Mouse (Mus musculus) large intestine, adult 2 months (tissue): ENCODE data around the gene Pold3. TPM values are rescaled to one million over a fixed set of nuclear protein-coding genes. Genes with fewer than 3 reads are reported as not detected.
"Not testable (repeated sequence)": the region's sequence is repeated elsewhere in the genome, so short reads cannot be mapped to it uniquely, and the experiment has no call there.

Experiments
- DNase-seq: peaks from one replicate; pipeline ENCODE4 v3.0.0-alpha.2; 2012; ENCODE audit warnings: low read depth, low spot score
- WGBS: fragments of 180-500 bp; shearing (Covaris S2); methylation state at CpG from one replicate; pipeline ENCODE4 v1.1.7; 2018; 5-methylcytosine and 5-hydroxymethylcytosine counted together
- polyA plus RNA-seq: library from polyadenylated mRNA; depleted of rRNA; stranded (reverse); fragments of >200 nt; gene quantifications from 2 replicates; pipeline ENCODE4 v1.2.3, GENCODE M21; 2012

Gene Pold3
- polyA plus RNA-seq, 1 experiment: 8.4 TPM

DNA sequence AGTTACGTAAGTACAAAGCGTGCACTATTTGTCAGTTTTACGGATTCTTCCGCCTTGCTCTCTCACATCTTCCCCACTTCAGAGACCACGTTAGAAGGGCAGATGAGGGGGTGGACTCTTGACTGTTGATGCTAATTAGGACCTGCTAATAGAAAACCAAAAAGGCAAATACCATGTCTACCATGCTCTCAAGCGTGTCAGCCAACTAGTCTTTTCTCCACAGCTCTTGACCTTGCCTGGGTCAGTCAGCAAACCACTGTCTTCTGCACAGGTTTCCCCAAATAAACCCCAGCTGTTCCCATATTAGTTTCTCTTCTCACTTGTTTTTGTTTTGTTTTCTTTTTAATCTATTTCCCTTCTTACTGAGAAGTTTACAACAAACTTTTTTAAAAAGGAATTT, 7.1 kb downstream of the Pold3 start:
- DNase-seq: no peak
- 95% methylated on average over 6 of the region's 6 CpGs for WGBS

DNA sequence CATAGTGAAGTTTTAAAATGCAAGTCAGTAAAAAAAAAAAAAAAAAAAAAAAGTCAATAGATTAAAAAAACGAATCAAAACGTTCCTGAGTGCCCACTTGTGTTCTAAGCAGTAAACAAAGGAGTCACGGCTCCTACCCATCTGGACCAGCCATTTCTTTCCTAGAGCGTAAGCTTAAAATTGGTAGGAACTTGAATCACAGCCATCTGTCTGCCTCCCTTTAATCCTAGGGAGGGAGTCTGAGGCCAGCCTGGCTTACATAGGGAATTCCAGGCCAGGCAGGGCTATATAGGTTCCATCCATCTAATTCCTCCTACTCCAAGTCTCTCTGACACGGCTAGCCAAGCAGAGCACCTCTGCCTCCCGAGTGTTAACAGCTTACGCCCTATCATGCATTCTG, 7.5 kb downstream of the Pold3 start:
- no peak for DNase-seq
- 80% methylated on average over 7 of the region's 7 CpGs for WGBS

DNA sequence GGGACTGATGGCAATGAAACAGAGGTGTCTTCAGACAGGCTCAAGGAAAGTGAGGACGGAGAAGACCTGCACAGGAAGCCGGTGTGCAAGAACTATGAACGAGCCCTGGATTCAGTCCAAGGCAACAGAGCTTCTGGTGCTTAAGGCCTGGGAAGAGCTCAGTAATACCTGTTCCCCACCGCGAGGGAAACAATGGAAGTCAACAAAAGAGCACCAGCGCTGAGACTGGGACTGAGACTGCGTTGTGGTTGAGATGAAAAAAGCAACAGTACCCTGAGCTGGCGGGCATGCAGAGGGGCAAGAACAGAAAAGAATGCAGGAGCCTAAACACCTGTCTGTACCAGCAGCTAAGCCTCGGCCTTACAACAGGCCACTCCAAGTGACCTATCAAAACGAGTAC, 9.9 kb downstream of the Pold3 start:
- DNase-seq: no peak
- 72% methylated on average over 10 of the region's 10 CpGs for WGBS

GRCm38 (mm10) chr7:100108341-100108740, 13.0 kb downstream of the Pold3 start:
- no peak for DNase-seq
- 35% methylated on average over 3 of the region's 3 CpGs for WGBS

DNA sequence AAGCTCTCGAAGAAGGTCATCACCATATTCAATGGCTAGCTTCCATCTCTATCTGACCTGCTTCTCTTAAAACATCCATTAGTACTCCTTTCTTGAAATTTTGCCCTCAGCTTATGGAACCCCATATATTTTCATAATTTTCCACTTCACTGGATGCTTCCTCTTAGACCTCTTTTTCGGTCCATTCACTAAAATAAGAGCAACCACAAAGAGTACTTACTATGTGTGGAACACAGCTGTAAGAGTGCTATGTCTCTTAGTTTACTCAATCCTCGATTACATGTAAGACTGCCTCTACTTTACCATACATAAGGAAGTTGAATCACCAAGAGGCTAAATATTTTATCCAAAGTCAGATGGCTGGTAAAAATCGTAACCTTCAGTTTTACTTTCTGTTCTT, 16.7 kb downstream of the Pold3 start:
- no peak for DNase-seq
- 85% methylated on average over 4 of the region's 4 CpGs for WGBS

GRCm38 (mm10) chr7:100100031-100100595, 21.3 kb downstream of the Pold3 start:
- no peak for DNase-seq
- 76% methylated on average over 5 of the region's 5 CpGs for WGBS

GRCm38 (mm10) chr7:100086891-100087290, 34.5 kb downstream of the Pold3 start:
- 93% methylated on average over 5 of the region's 5 CpGs for WGBS

GRCm38 (mm10) chr7:100086159-100086755, 35.1 kb downstream of the Pold3 start:
- 96% methylated on average over 8 of the region's 8 CpGs for WGBS

More at GRCm38 (mm10) chr7:100086891-100087290, 34.5 kb downstream of the Pold3 start:
- DNase-seq: no peak

DNA sequence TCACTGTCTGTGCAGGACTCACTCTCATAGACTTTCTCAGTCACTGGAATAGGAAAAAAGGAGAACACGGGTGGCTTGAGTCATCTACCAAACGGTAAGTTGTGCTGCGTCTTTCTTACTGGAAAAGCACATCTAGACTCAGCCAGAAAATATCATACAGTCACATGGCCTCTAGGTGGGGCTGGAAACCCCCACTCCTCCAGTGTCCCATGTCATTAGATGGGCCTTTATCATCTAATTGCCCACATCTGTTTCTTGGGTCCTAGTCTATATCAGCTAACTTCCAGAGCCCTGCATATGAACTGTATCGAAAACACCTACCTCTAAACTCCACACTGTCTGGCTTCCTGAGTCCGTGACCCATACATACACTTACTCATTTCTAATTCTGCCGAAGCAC, 37.6 kb downstream of the Pold3 start:
- 88% methylated on average over 6 of the region's 6 CpGs for WGBS
- DNase-seq: no peak

More at GRCm38 (mm10) chr7:100086159-100086755, 35.1 kb downstream of the Pold3 start:
- no peak for DNase-seq

DNA sequence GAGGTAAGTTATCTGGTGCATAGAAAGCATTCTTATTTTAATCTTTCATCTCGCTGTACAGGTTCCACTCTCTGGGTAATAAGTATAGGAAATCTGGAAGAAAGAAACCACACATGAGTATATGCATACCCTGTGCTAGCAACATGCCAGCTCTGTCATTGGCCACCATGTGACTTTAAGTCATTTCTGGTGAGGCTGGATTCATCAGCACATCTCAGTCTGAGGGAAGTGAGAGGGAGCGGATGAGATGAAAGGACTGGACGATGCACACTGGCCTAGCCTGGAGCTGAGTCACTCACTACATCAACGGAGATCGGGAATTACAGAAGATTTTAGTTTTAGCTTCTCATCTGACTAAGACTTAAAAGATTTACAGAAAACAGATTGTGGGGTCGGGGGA, 38.5 kb downstream of the Pold3 start:
- no peak for DNase-seq
- 88% methylated on average over 6 of the region's 6 CpGs for WGBS

- DNase-seq: no peak
- WGBS: 72% methylated on average over 12 of the region's 12 CpGs
Observed at GRCm38 (mm10) chr7:100080087-100080781, 41.1 kb downstream of the Pold3 start.

- WGBS: 89% methylated on average over 4 of the region's 4 CpGs
- no peak for DNase-seq
Observed at GRCm38 (mm10) chr7:100077071-100077470, 44.3 kb downstream of the Pold3 start.

DNA sequence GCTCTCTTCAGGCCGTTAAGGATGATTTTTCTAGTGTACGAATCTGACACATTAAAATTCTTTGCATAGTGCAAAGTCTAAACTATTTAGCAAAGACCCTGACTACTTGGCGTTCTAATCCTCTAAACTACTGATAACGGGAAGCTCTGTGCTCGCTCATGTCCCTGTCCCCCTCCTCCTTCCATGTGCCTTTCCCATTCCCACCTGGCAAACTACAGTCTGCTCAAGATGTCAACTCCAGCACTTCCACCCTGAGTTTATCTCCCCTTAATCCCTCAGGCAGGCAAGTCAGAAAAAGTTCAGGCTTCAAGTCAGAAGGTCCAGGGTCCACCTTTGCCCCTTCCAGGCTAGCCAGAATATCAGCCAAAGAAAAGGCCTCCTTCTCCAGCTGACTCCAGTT, 45.1 kb downstream of the Pold3 start:
- WGBS: 62% methylated on average over 5 of the region's 5 CpGs

GRCm38 (mm10) chr7:100073959-100074358, 47.4 kb downstream of the Pold3 start:
- WGBS: 25% methylated on average over 2 of the region's 2 CpGs
- DNase-seq: peak; percentile 8

More for the DNA sequence above, 45.1 kb downstream of the Pold3 start:
- DNase-seq: no peak

- 76% methylated on average over 2 of the region's 2 CpGs for WGBS
- DNase-seq: not testable (repeated sequence)
Observed at GRCm38 (mm10) chr7:100052991-100053390, 68.4 kb downstream of the Pold3 start.

GRCm38 (mm10) chr7:100051904-100052303, 69.5 kb downstream of the Pold3 start:
- 54% methylated on average over 4 of the region's 4 CpGs for WGBS
- no peak for DNase-seq

DNA sequence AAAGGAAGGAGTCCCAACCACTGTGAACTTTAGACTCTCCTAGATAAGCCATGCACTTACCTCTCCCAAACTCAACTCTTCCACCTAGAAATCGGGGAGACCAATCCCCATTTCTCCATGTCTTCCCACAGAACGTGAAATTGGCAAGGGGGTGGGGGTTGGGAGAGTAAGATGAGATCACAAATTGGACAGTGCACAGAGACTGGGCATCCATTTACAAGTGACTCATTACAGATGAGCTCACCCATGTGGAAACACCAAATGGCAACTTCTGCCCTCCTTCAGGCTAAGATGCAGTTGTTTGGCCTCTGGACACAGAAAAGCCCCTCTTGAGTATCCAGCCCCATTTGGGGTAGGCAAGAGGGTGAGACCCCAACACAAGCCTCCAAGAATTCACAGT, 74.9 kb downstream of the Pold3 start:
- DNase-seq: no peak
- WGBS: 54% methylated on average over 2 of the region's 2 CpGs

DNA sequence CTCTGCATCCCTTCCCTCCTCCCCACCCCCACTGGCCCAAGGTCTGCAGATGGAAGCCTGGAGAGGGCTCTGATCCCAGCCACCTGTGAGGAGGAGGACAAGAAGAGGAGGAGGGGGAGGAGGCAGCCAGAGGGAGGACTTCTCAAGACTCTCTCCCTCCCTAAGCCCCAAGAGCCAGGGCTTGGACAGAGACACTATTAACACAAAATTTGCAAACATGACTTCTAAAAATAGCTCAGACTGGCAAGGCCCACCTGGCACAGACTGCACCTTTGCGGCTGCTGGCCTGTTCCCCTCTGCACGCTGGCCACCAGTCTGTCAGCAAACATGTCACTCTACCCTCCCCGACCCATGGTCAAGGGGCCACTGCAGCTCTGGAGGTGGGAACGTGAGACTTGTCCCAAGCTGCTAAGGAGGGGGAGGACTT, 77.7 kb downstream of the Pold3 start:
- 26% methylated on average over 4 of the region's 4 CpGs for WGBS
- DNase-seq: no peak

DNA sequence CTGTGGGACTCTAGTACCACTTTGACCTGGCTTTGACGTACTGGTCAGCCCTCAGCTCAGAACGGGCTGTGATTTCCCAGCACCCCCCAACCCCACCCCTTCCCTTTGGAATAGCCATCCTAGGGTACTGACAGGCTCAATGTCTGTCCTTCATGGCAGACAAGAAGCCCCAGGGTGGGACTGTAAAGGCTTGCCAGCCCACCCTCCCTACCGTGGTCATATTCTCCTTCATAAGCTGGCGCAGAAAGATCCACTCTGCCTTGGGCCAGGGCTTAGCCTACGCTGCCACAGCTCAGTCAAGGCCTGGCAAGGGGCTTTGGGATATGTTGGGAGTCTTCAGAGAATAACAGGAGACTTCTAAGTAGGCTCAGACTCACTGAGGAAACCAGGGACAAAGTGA, 78.3 kb downstream of the Pold3 start:
- no peak for DNase-seq
- WGBS: 88% methylated on average over 5 of the region's 5 CpGs

GRCm38 (mm10) chr7:100042120-100042519, 79.2 kb downstream of the Pold3 start:
- DNase-seq: no peak
- 18% methylated on average over 31 of the region's 31 CpGs for WGBS

- WGBS: 75% methylated on average over 3 of the region's 3 CpGs
- no peak for DNase-seq
Observed at GRCm38 (mm10) chr7:100036495-100036894, 84.9 kb downstream of the Pold3 start.
